Mouse (Mus musculus) midbrain, embryonic 16.5 days (tissue): ENCODE measurements around the gene Mmp15. TPM values are rescaled to one million over a fixed set of nuclear protein-coding genes. Genes with fewer than 3 reads are reported as not detected.

Experiments used
- ATAC-seq: fragments of 200-750 bp; cut with Nextera tagmentation; 2 replicates; pipeline ENCODE4 v1.8.0; 2017; ENCODE audit warnings: moderate TSS enrichment
- H3K27ac ChIP-seq: fragments of 300-500 bp; sonication (generic); 2 replicates; pipeline ENCODE4 v1.5.1; 2014; ENCODE audit warnings: mild to moderate bottlenecking, low read length, mixed read lengths
- H3K27me3 ChIP-seq: fragments of 300-500 bp; sonication (generic); 2 replicates; pipeline ENCODE4 v1.6.1; 2014; ENCODE audit warnings: low read depth, low read length, mixed read lengths; ENCODE audit not compliant: control insufficient read depth, insufficient read depth
- H3K36me3 ChIP-seq: fragments of 300-500 bp; sonication (generic); 2 replicates; pipeline ENCODE4 v1.6.1; 2014; ENCODE audit warnings: mild to moderate bottlenecking, low read length, moderate library complexity, mixed read lengths; ENCODE audit not compliant: control insufficient read depth, insufficient read depth
- H3K4me1 ChIP-seq: fragments of 300-500 bp; sonication (generic); 2 replicates; pipeline ENCODE4 v1.6.1; 2014; ENCODE audit warnings: mild to moderate bottlenecking, low read length, mixed read lengths; ENCODE audit not compliant: control insufficient read depth, insufficient read depth
- H3K4me2 ChIP-seq: fragments of 300-500 bp; sonication (generic); 2 replicates; pipeline ENCODE4 v1.6.1; 2014; ENCODE audit warnings: mild to moderate bottlenecking, low read length, mixed read lengths
- H3K4me3 ChIP-seq: fragments of 300-500 bp; sonication (generic); 2 replicates; pipeline ENCODE4 v1.5.1; 2014; ENCODE audit warnings: low read depth, mild to moderate bottlenecking, low read length, moderate library complexity, mixed read lengths
- H3K9ac ChIP-seq: fragments of 300-500 bp; sonication (generic); 2 replicates; pipeline ENCODE4 v1.6.1; 2014; ENCODE audit warnings: low read depth, low read length, mixed read lengths
- H3K9me3 ChIP-seq: fragments of 300-500 bp; sonication (generic); replicated peaks from 2 replicates; pipeline ENCODE4 v1.6.1; 2014; ENCODE audit warnings: mild to moderate bottlenecking, low read length, mixed read lengths; ENCODE audit not compliant: control insufficient read depth, poor library complexity, severe bottlenecking
- WGBS: fragments of 180-500 bp; shearing (Covaris S2); extraction: QIAGEN DNeasy Blood & Tissue Kit; methylation state at CpG from one replicate; pipeline ENCODE4 v1.1.7; 2014; 5-methylcytosine and 5-hydroxymethylcytosine counted together
- polyA plus RNA-seq: library from polyadenylated mRNA; unstranded; fragments of >200 nt; fragmentation: Nextera tagmentation; extraction: Ambion mirVana; gene quantifications from 2 replicates; pipeline ENCODE4 v1.2.1, GENCODE M21; 2015

Gene Mmp15
- polyA plus RNA-seq, 1 experiment from 2014 or later = 14.1 TPM

- Histone ChIP-seq H3K4me1 (no peaks in the 10 kb centered on the region), H3K27ac (no peak overlapping the region), H3K36me3 (no peaks in the 10 kb centered on the region), H3K4me3 (no peak overlapping the region), H3K9ac (no peak overlapping the region), H3K4me2 (no peak overlapping the region), H3K9me3 (no peaks in the 10 kb centered on the region), H3K27me3 (no peaks in the 10 kb centered on the region)
- WGBS = 49% methylated on average over 8 of the region's 8 CpGs
- ATAC-seq = no peak
Observed at GRCm38 (mm10) chr8:95395186-95395918, 43.3 kb downstream of the Mmp15 start.

GRCm38 (mm10) chr8:95396752-95397151, 44.7 kb downstream of the Mmp15 start:
- no peak overlapping the region for H3K27ac ChIP-seq
- H3K4me2 ChIP-seq = no peak overlapping the region
- H3K9ac ChIP-seq = no peak overlapping the region

GRCm38 (mm10) chr8:95397201-95397600, 45.1 kb downstream of the Mmp15 start:
- H3K9ac ChIP-seq = no peak overlapping the region
- WGBS = 35% methylated on average over 5 of the region's 5 CpGs
- no peaks in the 10 kb centered on the region for H3K27me3 ChIP-seq
- H3K4me3 ChIP-seq = no peak overlapping the region
- H3K4me2 ChIP-seq = no peak overlapping the region
- no peaks in the 10 kb centered on the region for H3K36me3 ChIP-seq
- no peaks in the 10 kb centered on the region for H3K4me1 ChIP-seq
- no peak for ATAC-seq
- H3K27ac ChIP-seq = no peak overlapping the region
- H3K9me3 ChIP-seq = no peaks in the 10 kb centered on the region

More at GRCm38 (mm10) chr8:95396752-95397151, 44.7 kb downstream of the Mmp15 start:
- no peaks in the 10 kb centered on the region for H3K9me3 ChIP-seq
- no peaks in the 10 kb centered on the region for H3K36me3 ChIP-seq
- WGBS = 75% methylated on average over 11 of the region's 11 CpGs
- no peaks in the 10 kb centered on the region for H3K4me1 ChIP-seq
- ATAC-seq = no peak
- H3K27me3 ChIP-seq = no peaks in the 10 kb centered on the region
- no peak overlapping the region for H3K4me3 ChIP-seq

- Histone ChIP-seq H3K9ac (no peak overlapping the region), H3K36me3 (no peaks in the 10 kb centered on the region), H3K4me2 (no peak overlapping the region), H3K27ac (no peak overlapping the region), H3K4me3 (no peak overlapping the region), H3K27me3 (no peaks in the 10 kb centered on the region), H3K4me1 (no peaks in the 10 kb centered on the region), H3K9me3 (no peaks in the 10 kb centered on the region)
- ATAC-seq = no peak
- WGBS = 86% methylated on average over 9 of the region's 9 CpGs
Observed at GRCm38 (mm10) chr8:95399131-95399530, 47.1 kb downstream of the Mmp15 start.

GRCm38 (mm10) chr8:95401091-95401490, 49.0 kb downstream of the Mmp15 start:
- Histone ChIP-seq H3K36me3 (no peaks in the 10 kb centered on the region), H3K9me3 (no peaks in the 10 kb centered on the region), H3K4me1 (no peaks in the 10 kb centered on the region), H3K9ac (no peak overlapping the region), H3K4me2 (no peak overlapping the region), H3K27me3 (no peaks in the 10 kb centered on the region), H3K4me3 (no peak overlapping the region), H3K27ac (no peak overlapping the region)
- WGBS = 73% methylated on average over 7 of the region's 7 CpGs
- no peak for ATAC-seq

- WGBS = 87% methylated on average over 5 of the region's 5 CpGs
- Histone ChIP-seq H3K4me2 (no peak overlapping the region), H3K9ac (no peak overlapping the region), H3K36me3 (no peaks in the 10 kb centered on the region), H3K4me3 (no peak overlapping the region), H3K4me1 (no peaks in the 10 kb centered on the region), H3K9me3 (no peaks in the 10 kb centered on the region; the same call in 1 of the 2 replicates), H3K27me3 (no peaks in the 10 kb centered on the region), H3K27ac (no peak overlapping the region)
- ATAC-seq = no peak
Observed at GRCm38 (mm10) chr8:95409518-95409917, 57.5 kb downstream of the Mmp15 start.

GRCm38 (mm10) chr8:95411309-95411972, 59.4 kb downstream of the Mmp15 start:
- no peak overlapping the region for H3K4me2 ChIP-seq
- ATAC-seq = 0 out of 2 replicates have a peak, but pooled peaks have one; percentile 51
- H3K9me3 ChIP-seq = no peaks in the 10 kb centered on the region; the same call in 1 of the 2 replicates
- no peak overlapping the region for H3K4me3 ChIP-seq
- no peaks in the 10 kb centered on the region for H3K4me1 ChIP-seq
- H3K27me3 ChIP-seq = no peaks in the 10 kb centered on the region
- H3K27ac ChIP-seq = no peak overlapping the region
- 39% methylated on average over 10 of the region's 10 CpGs for WGBS
- no peak overlapping the region for H3K9ac ChIP-seq
- no peaks in the 10 kb centered on the region for H3K36me3 ChIP-seq

GRCm38 (mm10) chr8:95422193-95422810, 70.2 kb downstream of the Mmp15 start:
- Histone ChIP-seq H3K36me3 (peaks cover 13% of the 10 kb centered on the region), H3K9ac (no peak overlapping the region), H3K27ac (no peak overlapping the region), H3K9me3 (no peaks in the 10 kb centered on the region), H3K4me2 (no peak overlapping the region), H3K27me3 (no peaks in the 10 kb centered on the region), H3K4me1 (peaks cover 6% of the 10 kb centered on the region), H3K4me3 (no peak overlapping the region)
- ATAC-seq = no peak
- WGBS = 91% methylated on average over 14 of the region's 14 CpGs
